25 mouse cellular contexts compared by ENCODE assay signal in genomic region chr10:116492768-116493167, GRCm38 (mm10). TPM values are rescaled to one million over a fixed set of nuclear protein-coding genes. Genes with fewer than 3 reads are reported as not detected.
"Had no signal": no experiment of that assay in that cellular context is flagged by ENCODE, and none has a peak within 500 bp of the region (broad histone marks: within the 10 kb centered on the region; RNA-seq: fewer than 3 reads in every experiment).

No protein-coding gene starts in this region.

- H3K4me2 ChIP-seq: hindbrain, embryonic 14.5 days; limb, embryonic 13.5 days; liver, embryonic 13.5 days; lung, embryonic 15.5 days; midbrain, embryonic 13.5 days; neural tube, embryonic 13.5 days; stomach, embryonic 15.5 days had no signal

- H3K27me3 ChIP-seq: limb, embryonic 13.5 days; liver, embryonic 13.5 days; lung, embryonic 15.5 days; megakaryocyte, embryonic 14.5 days; midbrain, embryonic 13.5 days; neural tube, embryonic 13.5 days; stomach, embryonic 15.5 days had no signal

- ATAC-seq: hindbrain, postnatal 0 days; inflammation-experienced regulatory T-cells, adult 6 months; intestine, embryonic 16.5 days; midbrain, embryonic 13.5 days; midbrain, embryonic 16.5 days had no signal

- H3K4me1 ChIP-seq: limb, embryonic 10.5 days; limb, embryonic 13.5 days; liver, embryonic 13.5 days; lung, embryonic 15.5 days; midbrain, embryonic 10.5 days; midbrain, embryonic 13.5 days; neural tube, embryonic 13.5 days; stomach, embryonic 15.5 days had no signal

- DNase-seq: layer of hippocampus, adult 9-11 months; liver, embryonic 13.5 days; lung, adult 18-20 months; lung, postnatal 10 days; lung, postnatal 36 days; retina, postnatal 1 day; right cerebral cortex, postnatal 25 days; spleen, adult 18-20 months; thymus, postnatal 25 days had no signal

- H3K27ac ChIP-seq: hindbrain, embryonic 14.5 days; hindbrain, postnatal 0 days; layer of hippocampus, adult 2 months; limb, embryonic 10.5 days; limb, embryonic 13.5 days; liver, embryonic 13.5 days; lung, embryonic 15.5 days; midbrain, embryonic 10.5 days; midbrain, embryonic 13.5 days; neural tube, embryonic 13.5 days; stomach, embryonic 15.5 days had no signal

- H3K9ac ChIP-seq: hindbrain, embryonic 14.5 days; limb, embryonic 13.5 days; liver, embryonic 13.5 days; lung, embryonic 15.5 days; midbrain, embryonic 13.5 days; neural tube, embryonic 13.5 days; stomach, embryonic 15.5 days had no signal

- H3K4me3 ChIP-seq: layer of hippocampus, adult 2 months; limb, embryonic 10.5 days; limb, embryonic 13.5 days; liver, embryonic 13.5 days; lung, embryonic 15.5 days; megakaryocyte, embryonic 14.5 days; midbrain, embryonic 10.5 days; midbrain, embryonic 13.5 days; myocyte; neural tube, embryonic 13.5 days; stomach, embryonic 15.5 days had no signal

- H3K9me3 ChIP-seq: limb, embryonic 10.5 days; limb, embryonic 13.5 days; liver, embryonic 13.5 days; lung, embryonic 15.5 days; megakaryocyte, embryonic 14.5 days; midbrain, embryonic 10.5 days; midbrain, embryonic 13.5 days; neural tube, embryonic 13.5 days; stomach, embryonic 15.5 days had no signal

RNA-seq across cellular contexts. Expression of gene Kcnmb4, which starts 19.1 kb away (rescaled TPM):
- total RNA-seq: monocyte, adult 5-6 weeks had no signal
